28 mouse cellular contexts compared by ENCODE assay signal in genomic region chr9:31239551-31239950, GRCm38 (mm10).
"Had no signal": no experiment of that assay in that cellular context is flagged by ENCODE, and none has a peak within 500 bp of the region (broad histone marks: within the 10 kb centered on the region; RNA-seq: fewer than 3 reads in every experiment).

No protein-coding gene starts in this region.

- H3K4me3 ChIP-seq: embryonic facial prominence, embryonic 10.5 days; embryonic facial prominence, embryonic 12.5 days; embryonic facial prominence, embryonic 13.5 days; embryonic facial prominence, embryonic 15.5 days; erythroblast, embryonic 14.5 days; forebrain, embryonic 10.5 days; forebrain, embryonic 12.5 days; forebrain, embryonic 13.5 days; forebrain, embryonic 15.5 days; gastrocnemius, adult 2 months; heart, adult 2 months had no signal

- H3K36me3 ChIP-seq: embryonic facial prominence, embryonic 10.5 days; embryonic facial prominence, embryonic 12.5 days; embryonic facial prominence, embryonic 13.5 days; embryonic facial prominence, embryonic 15.5 days; forebrain, embryonic 10.5 days; forebrain, embryonic 12.5 days; forebrain, embryonic 15.5 days had no signal

- H3K27ac ChIP-seq: embryonic facial prominence, embryonic 10.5 days; embryonic facial prominence, embryonic 12.5 days; embryonic facial prominence, embryonic 13.5 days; embryonic facial prominence, embryonic 15.5 days; forebrain, embryonic 10.5 days; forebrain, embryonic 12.5 days; forebrain, embryonic 13.5 days; forebrain, embryonic 15.5 days; gastrocnemius, adult 2 months; heart, adult 2 months had no signal

- H3K4me2 ChIP-seq: embryonic facial prominence, embryonic 12.5 days; embryonic facial prominence, embryonic 13.5 days; embryonic facial prominence, embryonic 15.5 days; forebrain, embryonic 12.5 days; forebrain, embryonic 13.5 days; forebrain, embryonic 15.5 days had no signal

- ATAC-seq: forebrain, embryonic 13.5 days; forebrain, embryonic 14.5 days; forebrain, embryonic 15.5 days; forebrain, embryonic 16.5 days; forebrain, postnatal 0 days had no signal

- H3K9me3 ChIP-seq: embryonic facial prominence, embryonic 10.5 days; embryonic facial prominence, embryonic 12.5 days; embryonic facial prominence, embryonic 13.5 days; embryonic facial prominence, embryonic 15.5 days; forebrain, embryonic 10.5 days; forebrain, embryonic 13.5 days; forebrain, embryonic 15.5 days had no signal

- H3K4me1 ChIP-seq: embryonic facial prominence, embryonic 10.5 days; forebrain, embryonic 10.5 days; forebrain, embryonic 12.5 days; forebrain, embryonic 13.5 days had no signal

- DNase-seq: cerebellum, adult 2 months; cerebellum, adult 8-10 months; cerebellum, adult 9-10 months; cerebellum, adult 9-11 months; cerebellum, postnatal 10 days; cerebellum, postnatal 14 days; cerebellum, postnatal 25 days; cerebellum, postnatal 36 days; embryo, embryonic 11 days; forebrain, postnatal 0 days; gastrocnemius, adult 2 months; gastrocnemius, postnatal 10 days; gastrocnemius, postnatal 14 days; gastrocnemius, postnatal 25 days; gastrocnemius, postnatal 36 days; heart, adult 18-20 months; heart, adult 2 months had no signal

- H3K27me3 ChIP-seq: embryonic facial prominence, embryonic 12.5 days; embryonic facial prominence, embryonic 13.5 days; embryonic facial prominence, embryonic 15.5 days; forebrain, embryonic 13.5 days; forebrain, embryonic 15.5 days had no signal

- H3K9ac ChIP-seq: embryonic facial prominence, embryonic 12.5 days; embryonic facial prominence, embryonic 13.5 days; embryonic facial prominence, embryonic 15.5 days; forebrain, embryonic 12.5 days; forebrain, embryonic 13.5 days; forebrain, embryonic 15.5 days; forebrain, postnatal 0 days had no signal
